Mouse (Mus musculus) frontal cortex, adult 2 months (tissue): ENCODE measurements at regions not wholly inside any gene's neighbourhood (a gene's known extent, or its start where the extent isn't known, plus 50 kb on each side); places are given as distances from the start of the nearest gene placed in this dataset.
A peak's percentile ranks its signal among the peaks of the same experiment; 100 is the strongest.

ENCODE experiments used
- DNase-seq, 2 experiments: peaks; one replicate each; pipeline ENCODE4 v3.0.0; 2022; ENCODE audit warnings: low spot score in 1 of 2; ENCODE audit errors: extremely low spot score in 1 of 2

DNA sequence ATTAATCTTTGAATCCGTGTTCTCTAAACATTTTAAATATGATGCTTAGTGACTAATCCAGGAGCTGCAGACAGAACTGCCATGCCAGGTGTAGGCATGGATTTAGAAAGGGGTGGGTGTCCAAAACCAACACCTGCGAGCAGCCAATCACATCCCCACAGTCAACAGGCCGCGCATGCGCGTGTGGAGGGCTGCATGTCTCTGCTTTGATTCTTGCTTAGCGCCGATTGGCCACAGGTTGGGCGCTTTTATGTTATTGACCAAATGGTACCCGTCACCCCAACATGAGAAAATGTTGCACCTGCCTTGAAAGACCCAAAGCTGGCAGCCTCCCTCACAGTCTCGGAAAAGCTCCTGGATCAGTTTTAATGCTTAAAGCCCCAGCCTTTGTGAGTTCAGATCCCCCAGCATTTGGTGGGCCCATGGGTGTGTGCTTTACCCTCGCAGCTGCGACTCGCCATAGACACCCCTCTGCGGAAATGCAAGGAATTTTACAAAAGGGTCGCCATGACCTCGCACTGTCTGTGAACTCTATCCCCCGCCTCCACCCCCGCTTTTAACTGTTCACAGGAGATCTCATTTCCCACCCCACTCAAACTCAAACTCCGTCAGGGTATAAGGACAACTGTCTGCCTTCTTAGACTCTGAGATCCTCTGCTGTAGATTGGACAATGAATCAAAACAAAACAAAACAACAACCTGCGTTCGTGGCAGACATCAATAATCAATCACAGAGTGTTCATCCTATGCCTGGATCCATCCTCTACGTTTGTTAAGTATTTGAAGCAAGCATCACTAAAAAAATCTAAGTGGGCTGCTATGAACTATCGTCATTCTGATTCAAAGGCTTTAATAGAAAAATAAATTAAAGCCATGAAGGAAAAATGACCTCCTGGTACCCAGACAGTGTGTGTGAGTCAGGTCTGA is 296.4 kb upstream of the Tbx3 start:
- no peak for DNase-seq

GRCm38 (mm10) chr5:119374861-119375260 is 295.6 kb upstream of the Tbx3 start:
- no peak for DNase-seq

DNA sequence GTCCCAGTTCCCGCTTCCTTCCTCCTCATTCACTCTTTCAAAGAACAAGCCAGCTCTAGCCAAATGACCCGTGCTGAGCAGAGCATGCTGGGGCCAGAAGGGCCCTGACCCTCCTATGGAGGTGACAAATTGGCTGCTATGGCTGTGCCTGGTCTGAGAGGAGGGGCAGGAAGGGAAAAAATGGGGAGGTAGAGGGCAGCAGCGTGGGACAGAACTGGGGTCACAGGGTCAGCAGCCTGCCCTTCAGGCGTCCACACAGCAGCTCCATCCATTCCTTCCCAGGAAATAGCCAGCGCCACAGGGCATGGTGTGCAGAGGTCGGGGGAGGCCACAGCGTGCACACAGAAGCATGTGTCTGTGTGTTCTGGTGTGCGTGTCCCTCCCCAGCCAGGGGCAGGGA is 292.2 kb upstream of the Tbx3 start:
- DNase-seq, result no peak

DNA sequence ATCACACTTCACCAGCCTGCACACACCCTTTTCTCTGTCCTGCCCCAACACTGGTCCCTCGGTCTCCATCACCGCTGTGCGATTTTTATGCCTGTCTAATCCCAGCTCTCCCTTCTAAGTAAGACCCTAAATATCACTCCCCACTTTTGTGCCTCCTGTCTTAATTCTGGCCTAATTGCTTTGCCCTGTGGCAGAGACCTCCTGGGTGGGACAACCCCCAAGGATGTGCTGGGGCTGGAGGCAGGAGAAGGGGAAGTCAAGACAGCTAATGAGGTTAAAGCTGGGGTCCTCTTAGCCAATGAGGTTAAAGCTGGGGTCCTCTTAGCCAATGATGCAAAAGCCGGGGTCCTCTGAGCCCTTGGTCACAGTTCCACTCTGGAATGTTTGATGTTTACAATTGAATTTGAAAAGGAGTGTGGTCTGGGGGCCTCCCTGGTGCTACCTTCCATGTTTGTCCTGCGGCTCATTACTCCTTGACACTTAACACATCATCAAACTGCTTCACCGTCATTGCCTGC is 290.5 kb upstream of the Tbx3 start:
- DNase-seq, result no peak

GRCm38 (mm10) chr5:119381495-119381894 is 289.0 kb upstream of the Tbx3 start:
- DNase-seq, result no peak

GRCm38 (mm10) chr5:119385506-119385905 is 285.0 kb upstream of the Tbx3 start:
- no peak for DNase-seq

- DNase-seq, result no peak
Observed at GRCm38 (mm10) chr5:119386821-119387220, 283.6 kb upstream of the Tbx3 start.

- DNase-seq, result no peak
Observed at GRCm38 (mm10) chr5:119387261-119387660, 283.2 kb upstream of the Tbx3 start.

- no peak for DNase-seq
Observed at GRCm38 (mm10) chr5:119388841-119389240, 281.6 kb upstream of the Tbx3 start.

DNA sequence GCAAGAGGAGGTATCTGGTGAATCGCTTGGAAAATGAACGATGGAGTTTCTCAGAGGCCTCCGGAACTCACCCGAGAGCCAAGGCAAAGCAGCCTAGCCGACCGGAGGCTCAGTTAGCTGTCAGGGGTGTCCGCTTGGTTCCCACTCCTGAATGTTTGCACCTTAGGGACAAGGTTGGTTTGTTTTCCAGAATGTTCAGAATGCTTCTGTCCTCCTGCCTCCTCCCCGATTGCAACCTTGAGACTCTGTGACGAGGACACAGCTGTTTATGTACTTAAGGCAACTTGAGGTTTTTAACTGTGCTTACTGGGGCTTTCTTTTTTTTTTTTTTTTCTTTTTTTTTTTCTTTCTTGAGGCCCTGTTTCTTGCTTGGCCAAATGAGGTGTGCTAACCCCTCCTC is 281.1 kb upstream of the Tbx3 start:
- DNase-seq, result peak in 1 of 2 experiments; percentile 7

GRCm38 (mm10) chr5:119389857-119390256 is 280.6 kb upstream of the Tbx3 start:
- peak; percentile 31 to 75 for DNase-seq

- DNase-seq, result peak in 1 of 2 experiments; percentile 31
Observed at GRCm38 (mm10) chr5:119398475-119398874, 272.0 kb upstream of the Tbx3 start.

DNA sequence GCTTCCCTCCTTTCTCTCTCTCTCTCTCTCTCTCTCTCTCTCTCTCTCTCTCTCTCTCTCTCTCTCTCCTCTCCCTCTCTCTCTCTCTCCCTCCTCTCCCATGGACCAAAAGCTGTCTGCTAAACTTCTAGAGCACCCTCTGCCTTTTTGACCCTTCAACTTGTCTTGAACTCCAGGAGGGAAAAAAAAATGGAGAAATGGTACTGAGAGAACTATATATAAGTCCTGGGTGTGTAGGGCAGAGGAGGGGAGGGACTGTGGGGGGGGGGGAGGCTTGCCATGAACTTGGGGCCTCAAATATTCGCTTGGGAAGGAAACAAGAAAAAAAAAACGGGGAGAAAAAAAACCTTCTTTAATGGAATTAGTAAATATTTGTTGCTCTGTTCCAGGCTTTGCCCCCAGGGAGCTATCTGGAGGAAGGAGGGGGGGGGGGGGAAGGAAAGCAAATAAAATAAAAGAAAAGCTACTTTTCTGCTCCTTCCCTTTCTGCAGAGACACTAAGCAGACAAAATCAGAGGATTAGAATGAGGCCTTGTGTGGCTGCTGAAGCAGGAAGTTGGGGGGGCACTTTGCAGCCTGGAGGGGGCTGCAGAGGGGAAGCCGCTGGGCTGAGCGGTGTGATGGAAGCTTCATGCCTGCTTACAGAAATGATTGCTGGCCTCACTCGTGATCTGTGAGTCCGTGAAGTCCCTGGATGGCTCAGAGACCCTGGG is 270.1 kb upstream of the Tbx3 start:
- DNase-seq, result no peak

- DNase-seq, result no peak
Observed at GRCm38 (mm10) chr5:119401915-119402314, 268.6 kb upstream of the Tbx3 start.

- peak in 1 of 2 experiments; percentile 5 for DNase-seq
Observed at GRCm38 (mm10) chr5:119402651-119403050, 267.8 kb upstream of the Tbx3 start.

DNA sequence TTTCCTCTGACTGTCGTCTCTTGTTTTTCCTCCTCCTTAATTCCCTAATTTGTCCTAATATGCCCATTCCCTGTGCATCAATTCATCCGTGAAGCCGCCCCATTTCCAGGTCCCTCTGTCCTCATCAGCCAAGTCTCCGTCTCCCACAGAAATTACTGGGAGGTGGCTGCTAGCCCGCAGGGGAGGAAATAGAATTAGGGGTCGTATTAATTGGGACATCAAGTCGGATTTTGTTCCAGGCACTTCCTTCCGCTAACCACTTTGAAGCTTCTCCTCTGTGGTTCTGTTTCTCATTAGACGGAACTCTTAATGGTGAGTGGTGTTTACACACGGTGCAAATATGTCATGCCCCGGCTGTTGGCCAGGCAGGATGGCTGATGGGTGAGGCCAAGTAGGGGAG is 259.5 kb upstream of the Tbx3 start:
- no peak for DNase-seq

DNA sequence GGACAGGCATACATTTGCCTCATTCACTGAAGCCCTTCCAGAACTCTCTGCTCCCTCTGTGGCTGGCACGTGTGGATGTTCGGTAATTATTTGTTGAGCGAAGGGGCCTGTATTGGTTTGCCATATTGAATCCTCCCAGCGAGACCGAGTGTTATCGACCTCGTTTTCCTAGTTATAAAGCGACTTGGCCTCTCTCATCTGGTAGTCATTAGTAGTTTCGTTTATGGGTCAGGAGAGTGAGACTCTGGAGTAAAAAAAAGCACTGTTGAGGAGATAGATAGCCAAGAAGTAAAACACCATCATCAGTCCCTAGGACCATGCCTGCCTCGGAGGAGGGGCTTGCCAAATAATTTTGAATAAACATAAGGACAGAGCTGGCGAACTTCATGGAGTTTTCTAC is 254.6 kb upstream of the Tbx3 start:
- no peak for DNase-seq

DNA sequence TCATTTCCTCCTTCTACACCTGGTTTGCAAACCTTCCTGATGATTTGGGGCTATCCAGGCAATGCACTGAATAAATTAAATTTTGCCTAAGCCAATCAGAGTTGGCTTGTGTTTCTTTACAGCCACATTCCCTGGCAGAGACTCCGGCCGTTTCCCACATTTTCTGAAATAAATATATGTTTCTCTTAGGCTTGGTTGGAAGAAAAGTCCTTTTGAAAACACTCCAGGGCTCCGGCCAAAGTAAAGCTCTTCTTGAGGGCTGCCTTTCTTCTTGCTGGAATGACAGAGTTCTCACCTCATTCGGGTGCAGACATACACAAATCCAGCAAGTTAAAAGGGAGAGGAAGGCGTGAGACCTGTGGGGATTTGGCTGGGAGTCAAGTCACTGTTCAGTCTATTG is 252.0 kb upstream of the Tbx3 start:
- DNase-seq, result no peak

DNA sequence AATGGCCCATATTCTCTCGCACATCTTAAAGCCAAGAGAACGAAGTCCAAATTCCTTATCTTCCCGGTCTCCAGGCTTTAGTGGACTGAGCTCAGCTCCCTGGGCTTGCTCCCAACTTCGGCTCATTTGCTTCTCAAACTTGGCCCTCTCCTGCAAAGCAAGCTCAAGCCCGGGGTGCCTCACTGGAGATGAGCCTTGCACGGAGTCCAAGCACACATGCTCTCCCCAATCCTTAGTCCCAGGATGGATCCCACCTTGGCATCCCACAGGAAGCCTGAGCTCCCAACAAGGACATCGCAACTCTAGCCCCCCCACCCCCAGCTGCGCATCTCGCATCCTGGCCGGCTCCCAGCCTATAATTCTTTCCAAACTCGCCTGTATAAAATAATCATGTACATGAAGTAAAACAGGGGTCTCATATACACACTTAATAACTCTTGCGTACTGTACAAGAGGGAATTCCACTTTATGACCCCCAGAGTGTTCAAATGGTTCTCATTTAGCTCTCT is 242.9 kb upstream of the Tbx3 start:
- DNase-seq, result no peak

DNA sequence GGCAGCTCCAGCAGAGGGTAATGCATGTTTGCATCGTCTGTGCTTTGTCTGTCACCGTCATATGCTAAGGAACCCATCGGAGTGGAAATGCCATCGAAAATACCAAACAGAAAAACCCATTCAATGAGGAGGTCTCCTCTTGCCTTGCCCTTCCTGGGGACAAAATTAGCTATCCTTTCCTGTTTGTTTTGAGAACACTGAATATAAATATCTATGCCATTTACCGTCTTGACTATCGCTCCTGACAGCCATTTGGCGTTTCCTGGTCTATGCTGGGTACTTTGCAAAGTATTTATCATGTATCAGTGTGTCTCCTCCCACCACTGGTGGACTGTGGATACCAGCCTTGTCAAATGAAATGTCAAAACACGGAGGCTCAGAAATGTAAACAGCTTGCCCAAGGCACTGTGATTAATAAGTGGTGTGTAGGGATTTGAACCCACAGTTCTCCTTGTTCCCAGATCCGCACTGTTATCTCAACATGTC is 239.2 kb upstream of the Tbx3 start:
- no peak for DNase-seq

GRCm38 (mm10) chr5:119434572-119434971 is 235.9 kb upstream of the Tbx3 start:
- no peak for DNase-seq
